Mouse (Mus musculus): Measurements from ENCODE around the gene Tenm2.

- TF ChIP-seq POLR2A (IDR thresholded peaks at IDR 0.05; ENCODE audit: borderline replicate concordance, low read depth, low read length) (no peak), CTCF (IDR thresholded peaks at IDR 0.05; ENCODE audit: low read depth, low read length) (no peak)
Measured at GRCm38 (mm10) chr11:37150011-37150410, 85.8 kb downstream of the Tenm2 start.

Measured in bone marrow macrophage, adult 2 months (primary cell).